Mouse (Mus musculus): ENCODE data around the gene Urb2.

The Urb2 gene

GRCm38 (mm10) chr8:124076416-124076815 lies 55.1 kb downstream of the Urb2 start:
- DNase-seq (ENCODE audit: low read depth, low spot score), result no peak

- no peak for DNase-seq (ENCODE audit: low read depth, low spot score)
Measured at GRCm38 (mm10) chr8:124077377-124077776, 56.1 kb downstream of the Urb2 start.

DNA sequence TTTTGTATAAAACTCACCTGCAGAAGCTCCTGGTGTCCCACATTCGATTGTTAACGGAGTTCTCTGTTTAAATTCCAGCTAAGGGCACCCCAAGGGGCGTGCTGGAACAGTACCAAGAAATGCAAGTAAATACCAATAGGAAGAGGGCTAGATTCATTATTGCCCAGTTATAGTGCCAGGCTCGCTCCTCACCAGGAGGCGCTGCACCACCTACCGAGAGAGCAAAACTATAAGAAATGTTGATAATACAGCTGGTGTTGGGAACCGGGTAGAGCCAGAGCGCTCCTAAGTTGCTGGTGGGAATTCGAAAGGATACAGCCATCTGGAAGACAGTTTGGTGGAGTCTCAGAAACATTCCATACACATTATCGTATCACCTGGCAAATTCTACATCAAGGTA lies 56.7 kb downstream of the Urb2 start:
- no peak for DNase-seq (ENCODE audit: low read depth, low spot score)

DNA sequence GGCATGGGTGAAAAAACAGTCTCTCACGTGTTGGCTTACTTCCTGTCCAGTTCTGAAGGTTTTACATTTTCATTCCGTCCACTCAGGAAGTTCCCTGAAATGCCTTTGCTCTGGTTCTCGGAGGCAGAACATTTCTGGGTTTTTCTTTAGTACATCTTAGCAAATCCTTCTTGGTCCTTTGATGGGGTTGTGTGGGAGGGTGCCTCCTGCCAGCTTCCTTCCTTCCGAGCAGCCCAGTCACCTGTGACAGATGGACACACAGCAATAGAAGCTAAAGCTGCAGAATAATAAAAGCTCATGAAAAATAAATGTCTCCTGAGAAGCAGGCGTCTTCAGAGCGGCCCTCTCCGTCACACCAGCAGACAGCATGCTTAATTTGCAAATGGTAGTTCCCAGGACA lies 57.7 kb downstream of the Urb2 start:
- DNase-seq (ENCODE audit: low read depth, low spot score), result peak; percentile 62

- no peak for DNase-seq (ENCODE audit: low read depth, low spot score)
Measured at GRCm38 (mm10) chr8:124080467-124081326, 59.4 kb downstream of the Urb2 start.

DNA sequence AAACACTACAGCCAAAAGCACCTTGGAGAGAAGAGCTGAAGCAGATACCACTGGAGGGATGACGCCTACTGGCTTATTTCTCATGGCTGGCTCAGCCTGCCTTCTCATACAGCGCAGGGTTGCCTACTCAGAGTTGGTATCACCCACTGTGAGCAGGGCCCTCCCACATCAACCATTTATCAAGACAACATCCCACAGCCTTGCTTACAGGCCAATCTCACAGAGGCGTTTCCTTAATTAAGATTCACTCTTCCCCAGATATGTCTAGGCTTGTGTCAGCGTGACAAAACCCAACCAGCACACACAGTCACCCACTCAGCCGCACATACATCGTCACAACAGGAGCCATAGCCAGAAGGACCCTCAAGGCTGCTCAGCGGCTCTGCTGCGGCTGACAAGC lies 61.3 kb downstream of the Urb2 start:
- no peak for DNase-seq (ENCODE audit: low read depth, low spot score)

- DNase-seq (ENCODE audit: low read depth, low spot score), result no peak
Measured at GRCm38 (mm10) chr8:124083611-124084010, 62.3 kb downstream of the Urb2 start.

DNA sequence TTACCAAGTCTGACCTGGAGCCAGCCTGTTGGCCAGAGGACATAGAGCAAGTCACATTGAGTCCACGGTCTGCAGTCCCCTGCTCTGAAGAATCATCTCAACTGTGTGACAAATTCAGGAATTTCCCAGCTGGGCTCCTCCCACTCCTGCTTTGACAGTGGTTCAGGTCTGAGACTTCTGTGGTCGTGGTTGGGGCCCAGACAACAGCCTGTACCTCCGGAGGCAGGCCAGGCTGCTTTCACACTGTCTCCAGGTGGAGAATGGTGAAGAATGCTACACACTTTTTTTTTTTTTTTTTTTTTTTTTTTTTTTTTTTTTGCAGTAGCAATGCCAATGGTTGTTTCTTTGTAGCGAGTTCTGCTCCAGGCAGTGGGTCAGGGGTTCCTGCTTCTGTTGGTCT lies 64.4 kb downstream of the Urb2 start:
- DNase-seq (ENCODE audit: low read depth, low spot score), result no peak

- no peak for DNase-seq (ENCODE audit: low read depth, low spot score)
Measured at GRCm38 (mm10) chr8:124088092-124088613, 66.8 kb downstream of the Urb2 start.

DNA sequence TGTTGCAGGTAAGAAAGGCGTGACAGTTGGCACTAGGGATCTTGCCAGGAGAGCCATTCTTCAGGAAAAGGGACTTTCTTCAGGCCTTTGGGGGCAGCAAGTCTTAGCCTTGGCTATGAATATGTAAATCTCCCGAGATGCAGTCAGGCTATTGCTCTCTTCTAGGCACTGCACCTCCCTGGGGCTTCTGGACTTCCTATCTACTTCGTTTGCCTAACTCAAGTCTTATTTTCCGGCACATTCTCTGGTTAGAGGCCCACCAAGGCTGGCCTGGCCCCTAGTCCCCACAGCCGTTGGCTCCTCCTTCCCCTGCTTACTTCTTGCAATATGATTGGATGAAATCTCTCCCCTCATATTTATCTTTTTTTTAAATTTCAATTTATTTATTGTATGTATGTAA lies 67.7 kb downstream of the Urb2 start:
- DNase-seq (ENCODE audit: low read depth, low spot score), result no peak

DNA sequence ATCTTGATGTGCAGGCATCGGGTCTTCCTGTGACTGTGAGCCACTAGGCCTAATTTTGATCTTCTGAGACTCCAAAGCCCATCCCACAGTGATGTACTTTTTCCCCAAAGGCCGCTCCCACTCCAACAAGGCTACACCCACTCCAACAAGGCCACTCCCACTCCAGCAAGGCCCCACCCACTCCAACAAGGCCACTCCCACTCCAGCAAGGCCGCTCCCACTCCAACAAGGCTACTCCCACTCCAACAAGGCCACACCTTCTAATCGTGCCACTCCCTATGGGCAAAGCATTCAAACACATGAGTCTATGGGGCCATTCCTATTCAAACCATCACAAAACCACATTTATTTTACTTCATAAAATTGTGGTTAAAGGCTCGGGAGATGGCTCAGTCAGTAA lies 69.2 kb downstream of the Urb2 start:
- no peak for DNase-seq (ENCODE audit: low read depth, low spot score)
